Mouse (Mus musculus) right cerebral cortex, adult 2 months (tissue): ENCODE data around the gene Gm16223.

ENCODE experiments used
- DNase-seq, 2 experiments: peaks; one replicate each; pipeline ENCODE4 v3.0.0; 2021 to 2022; ENCODE audit warnings: low spot score in 2 of 2

Gm16223 gene

DNA sequence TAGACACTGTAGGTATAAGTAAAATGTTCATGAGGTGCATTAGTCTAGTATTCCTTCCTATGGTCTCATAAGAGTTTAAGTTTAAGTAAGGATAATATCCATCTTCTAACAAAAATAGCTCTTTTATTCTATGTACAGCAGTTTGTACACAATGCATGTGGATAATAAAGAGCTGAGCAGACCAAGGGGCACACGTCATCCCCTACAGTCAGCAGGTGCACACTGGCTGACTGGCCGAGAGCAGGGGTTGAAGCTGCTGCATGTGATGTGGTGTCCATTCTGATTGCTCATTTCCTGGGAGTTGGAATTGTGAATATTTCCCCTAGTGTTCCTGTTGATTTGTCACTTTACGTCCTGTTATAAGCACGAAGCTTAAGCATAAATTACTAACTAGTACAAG is 144.6 kb downstream of the Gm16223 start:
- no peak for DNase-seq

- no peak for DNase-seq
These were observed 157.1 kb downstream of the Gm16223 start for GRCm38 (mm10) chr5:42224840-42225239.

GRCm38 (mm10) chr5:42228631-42229030 is 160.9 kb downstream of the Gm16223 start:
- no peak for DNase-seq

- DNase-seq = peak; percentile 24 to 25
These were observed 171.5 kb downstream of the Gm16223 start for GRCm38 (mm10) chr5:42239291-42239690.

GRCm38 (mm10) chr5:42239806-42240205 is 172.0 kb downstream of the Gm16223 start:
- DNase-seq = no peak

- no peak for DNase-seq
These were observed 182.6 kb downstream of the Gm16223 start for GRCm38 (mm10) chr5:42250376-42250775.
